Mouse (Mus musculus) cerebellum, adult (tissue): ENCODE measurements around the gene Ppfia2.
A peak's percentile ranks its signal among the peaks of the same experiment; 100 is the strongest.

Source experiments
- ATAC-seq: cut with Nextera tagmentation; 2 replicates; pipeline ENCODE4 v1.9.2; 2017; ENCODE audit warnings: mild to moderate bottlenecking, moderate library complexity, mixed read lengths; ENCODE audit not compliant: insufficient number of reproducible peaks, low FRiP score, low TSS enrichment

Ppfia2 gene

GRCm38 (mm10) chr10:106469855-106470532 lies at the start of gene Ppfia2:
Ppfia2 (plus strand) TSS chr10:106470339.
- peak; percentile 77 for ATAC-seq

GRCm38 (mm10) chr10:106468956-106469721 lies 1.0 kb upstream of the Ppfia2 start:
- peak; percentile 91 for ATAC-seq

- ATAC-seq: 0 out of 2 replicates have a peak, but pooled peaks have one; percentile 0
Observed at GRCm38 (mm10) chr10:106470533-106471205, 530 bp downstream of the Ppfia2 start.

- peak; percentile 95 for ATAC-seq
Observed at GRCm38 (mm10) chr10:106509281-106510165, 39.4 kb downstream of the Ppfia2 start.

- ATAC-seq: no peak
Observed at GRCm38 (mm10) chr10:106566036-106566435, 95.9 kb downstream of the Ppfia2 start.

- 0 out of 2 replicates have a peak, but pooled peaks have one; percentile 15 for ATAC-seq
Observed at GRCm38 (mm10) chr10:106585026-106585425, 114.9 kb downstream of the Ppfia2 start.

GRCm38 (mm10) chr10:106585476-106586080 lies 115.4 kb downstream of the Ppfia2 start:
- ATAC-seq: peak; percentile 68

- ATAC-seq: no peak
Observed at GRCm38 (mm10) chr10:106587817-106588216, 117.7 kb downstream of the Ppfia2 start.

- ATAC-seq: no peak
Observed at GRCm38 (mm10) chr10:106590944-106591343, 120.8 kb downstream of the Ppfia2 start.

GRCm38 (mm10) chr10:106596976-106597375 lies 126.8 kb downstream of the Ppfia2 start:
- ATAC-seq: no peak

GRCm38 (mm10) chr10:106603319-106603898 lies 133.3 kb downstream of the Ppfia2 start:
- no peak for ATAC-seq

GRCm38 (mm10) chr10:106609177-106609981 lies 139.2 kb downstream of the Ppfia2 start:
- peak; percentile 52 for ATAC-seq

- no peak for ATAC-seq
Observed at GRCm38 (mm10) chr10:106610222-106610621, 140.1 kb downstream of the Ppfia2 start.

- ATAC-seq: no peak
Observed at GRCm38 (mm10) chr10:106618194-106618593, 148.1 kb downstream of the Ppfia2 start.

GRCm38 (mm10) chr10:106620952-106621351 lies 150.8 kb downstream of the Ppfia2 start:
- peak; percentile 76 for ATAC-seq

GRCm38 (mm10) chr10:106623342-106623741 lies 153.2 kb downstream of the Ppfia2 start:
- ATAC-seq: no peak

- peak; percentile 93 for ATAC-seq
Observed at GRCm38 (mm10) chr10:106632171-106632935, 162.2 kb downstream of the Ppfia2 start.

- peak; percentile 60 for ATAC-seq
Observed at GRCm38 (mm10) chr10:106633898-106634297, 163.8 kb downstream of the Ppfia2 start.
